Mouse (Mus musculus) spleen, adult 12 weeks (tissue): ENCODE data around the gene Ppargc1a.

ENCODE experiments used
- DNase-seq: peaks from one replicate; pipeline ENCODE4 v3.0.0; 2022; ENCODE audit warnings: low spot score

The Ppargc1a gene

GRCm38 (mm10) chr5:51504654-51505053 is 62.9 kb downstream of the Ppargc1a start:
- DNase-seq: no peak

DNA sequence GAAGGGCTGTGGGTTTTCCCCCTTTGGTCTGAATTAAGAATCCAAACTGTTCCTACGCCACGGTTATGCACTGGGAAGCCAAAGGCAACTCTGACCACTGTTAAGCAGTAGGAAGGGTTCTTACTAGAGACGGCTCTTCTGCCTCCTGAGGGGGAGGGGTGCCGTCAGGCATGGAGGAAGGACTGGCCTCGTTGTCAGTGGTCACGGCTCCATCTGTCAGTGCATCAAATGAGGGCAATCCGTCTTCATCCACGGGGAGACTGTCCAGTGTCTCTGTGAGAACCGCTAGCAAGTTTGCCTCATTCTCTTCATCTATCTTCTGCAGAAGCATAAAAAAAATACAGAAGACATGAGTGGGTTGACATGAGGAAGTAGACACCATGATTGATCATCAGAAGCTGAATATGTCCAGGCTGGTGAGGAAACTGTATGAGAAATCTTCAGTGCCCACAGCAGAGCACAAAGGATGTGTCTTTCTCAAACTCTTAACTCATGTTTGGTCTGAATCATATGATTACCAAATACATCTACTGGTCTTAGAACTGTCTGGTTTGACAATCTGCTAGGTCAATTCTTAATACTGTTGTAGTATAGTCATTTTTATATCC is 69.5 kb downstream of the Ppargc1a start:
- no peak for DNase-seq

DNA sequence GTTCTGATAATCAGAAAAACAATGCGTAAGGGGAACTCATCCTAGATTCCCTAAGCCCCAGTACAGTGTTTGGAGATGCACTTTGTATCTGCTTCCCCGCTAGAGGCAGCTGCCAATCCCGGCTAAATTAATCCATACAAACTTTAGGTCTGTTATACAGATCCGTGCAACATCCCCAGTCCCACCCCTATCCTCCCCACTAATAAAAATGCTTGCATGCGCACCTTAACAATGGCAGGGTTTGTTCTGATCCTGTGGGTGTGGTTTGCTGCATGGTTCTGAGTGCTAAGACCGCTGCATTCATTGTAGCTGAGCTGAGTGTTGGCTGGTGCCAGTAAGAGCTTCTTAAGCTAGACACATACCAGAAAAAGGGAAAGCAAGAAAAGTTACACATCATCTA is 72.1 kb downstream of the Ppargc1a start:
- no peak for DNase-seq

GRCm38 (mm10) chr5:51494358-51494876 is 73.1 kb downstream of the Ppargc1a start:
- DNase-seq: no peak

DNA sequence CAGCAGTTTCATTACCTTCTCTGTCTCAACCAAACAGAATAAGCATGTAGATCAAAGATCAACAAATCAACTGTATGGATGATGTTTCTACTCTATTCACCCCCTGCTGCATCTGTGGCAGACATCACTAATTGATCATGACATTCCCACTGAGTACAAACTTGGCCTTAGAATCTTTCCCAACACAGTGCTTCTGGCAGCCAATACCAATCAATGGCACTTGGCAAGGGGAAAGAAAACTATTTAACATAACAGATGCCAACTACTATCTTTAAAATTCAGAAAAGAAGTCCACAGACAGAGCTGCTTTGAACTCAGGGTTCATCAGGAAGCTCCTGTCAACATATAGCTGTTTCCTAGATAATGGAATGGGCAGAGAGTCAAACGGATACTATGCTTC is 83.8 kb downstream of the Ppargc1a start:
- DNase-seq: no peak

- no peak for DNase-seq
Measured at GRCm38 (mm10) chr5:51479859-51480258, 87.7 kb downstream of the Ppargc1a start.

DNA sequence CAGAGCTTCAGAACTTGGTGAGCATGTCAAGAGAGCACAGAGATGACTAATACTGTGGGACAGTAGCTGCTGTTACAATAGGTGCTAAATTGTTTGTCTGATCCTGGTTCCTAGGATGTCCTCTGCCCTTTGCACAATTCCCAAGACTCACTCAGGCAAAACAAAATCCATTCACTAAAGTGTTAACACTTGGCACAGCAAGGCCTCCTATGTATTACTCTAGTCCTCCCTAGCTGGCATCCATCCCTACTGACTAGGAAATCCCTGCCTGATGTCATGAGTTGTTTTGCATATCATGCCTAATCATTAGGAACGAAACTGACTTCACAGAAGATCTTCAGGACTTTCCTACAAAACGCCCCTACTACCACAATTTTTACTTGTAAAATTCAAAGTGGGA is 88.1 kb downstream of the Ppargc1a start:
- no peak for DNase-seq

- no peak for DNase-seq
Measured at GRCm38 (mm10) chr5:51478319-51478994, 89.1 kb downstream of the Ppargc1a start.

GRCm38 (mm10) chr5:51477140-51477539 is 90.4 kb downstream of the Ppargc1a start:
- no peak for DNase-seq

DNA sequence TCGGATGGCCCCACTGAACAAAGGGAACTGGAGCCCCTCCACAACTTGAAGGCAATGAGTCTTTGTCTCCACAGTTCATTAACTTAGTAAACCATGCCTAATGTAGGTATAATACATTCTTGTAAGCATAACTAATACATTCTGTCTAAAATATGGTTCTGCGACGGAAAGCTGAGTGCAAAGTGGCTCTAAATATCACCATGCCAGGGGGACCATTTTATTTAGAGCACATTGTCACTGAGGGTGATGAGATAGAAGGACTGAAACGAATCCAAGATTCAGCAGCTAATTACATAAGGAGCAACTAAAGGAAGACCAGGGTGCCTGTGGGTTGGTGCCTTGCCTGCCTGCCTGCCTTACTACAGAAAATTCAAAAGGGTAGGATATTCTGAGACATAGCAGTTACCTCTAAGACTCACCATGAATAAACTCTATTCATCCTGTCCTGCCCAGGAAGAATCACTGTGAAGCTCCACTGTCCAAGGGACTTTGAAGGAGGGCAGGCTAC is 92.4 kb downstream of the Ppargc1a start:
- no peak for DNase-seq

DNA sequence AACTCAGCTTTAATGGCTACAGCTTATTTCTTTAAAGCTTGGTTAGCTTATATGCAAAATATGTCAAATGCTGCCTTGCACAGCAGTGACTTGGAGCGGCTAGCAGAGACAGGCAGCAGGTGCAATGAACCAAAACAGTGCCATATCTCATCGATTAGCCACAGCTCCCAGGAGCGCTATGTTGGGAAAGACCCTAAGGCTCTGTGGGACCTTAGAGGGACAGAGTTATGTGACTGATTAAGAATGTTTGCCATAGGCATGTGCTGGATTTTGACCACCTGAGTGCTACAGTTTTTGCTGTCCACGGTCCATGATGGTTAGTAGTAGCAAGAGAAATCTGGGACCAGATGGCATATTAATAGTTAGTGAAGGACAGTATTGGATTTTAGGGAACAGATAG is 95.9 kb downstream of the Ppargc1a start:
- DNase-seq: no peak

DNA sequence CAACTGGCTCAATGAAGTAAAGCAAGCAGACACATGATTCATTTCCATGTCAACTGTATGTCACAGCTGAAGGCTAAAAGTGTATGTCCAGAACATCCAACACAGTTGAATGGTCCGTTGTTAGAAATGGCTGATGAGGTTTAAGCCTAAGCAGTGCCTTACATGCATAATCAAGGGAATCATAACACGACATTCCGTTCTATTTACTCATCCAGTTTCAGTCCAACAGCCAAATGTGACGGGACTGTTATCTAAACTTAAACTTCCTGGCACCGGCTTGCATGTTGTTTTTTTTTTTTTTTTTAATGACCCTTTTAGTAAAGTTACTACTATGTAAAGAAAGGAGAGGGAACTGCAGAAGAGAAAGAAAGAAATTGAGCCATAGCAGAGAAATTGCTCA is 101.5 kb downstream of the Ppargc1a start:
- no peak for DNase-seq

GRCm38 (mm10) chr5:51452033-51452432 is 115.5 kb downstream of the Ppargc1a start:
- DNase-seq: no peak

GRCm38 (mm10) chr5:51447631-51448030 is 119.9 kb downstream of the Ppargc1a start:
- DNase-seq: no peak

- no peak for DNase-seq
Measured at GRCm38 (mm10) chr5:51446299-51447090, 121.0 kb downstream of the Ppargc1a start.

DNA sequence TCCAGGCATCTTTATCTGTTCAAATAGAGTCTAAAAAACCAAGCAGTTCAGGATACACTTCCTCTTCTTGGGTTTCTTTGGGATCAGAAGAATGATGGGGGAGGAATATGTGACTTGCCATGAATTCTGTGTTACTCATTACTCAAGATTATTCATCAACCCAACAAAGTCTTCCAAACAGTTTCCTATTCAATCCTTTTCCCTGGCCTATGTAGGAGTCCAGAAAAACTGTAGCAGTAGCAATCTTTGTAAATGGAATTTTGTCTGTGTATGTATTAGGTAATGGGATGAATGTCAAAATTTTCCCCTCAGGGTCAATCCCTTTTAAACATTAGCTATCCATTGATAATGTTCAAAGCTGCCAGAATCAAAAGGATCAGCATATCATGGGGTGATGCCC is 121.8 kb downstream of the Ppargc1a start:
- no peak for DNase-seq

- DNase-seq: no peak
Measured at GRCm38 (mm10) chr5:51439773-51440172, 127.8 kb downstream of the Ppargc1a start.

DNA sequence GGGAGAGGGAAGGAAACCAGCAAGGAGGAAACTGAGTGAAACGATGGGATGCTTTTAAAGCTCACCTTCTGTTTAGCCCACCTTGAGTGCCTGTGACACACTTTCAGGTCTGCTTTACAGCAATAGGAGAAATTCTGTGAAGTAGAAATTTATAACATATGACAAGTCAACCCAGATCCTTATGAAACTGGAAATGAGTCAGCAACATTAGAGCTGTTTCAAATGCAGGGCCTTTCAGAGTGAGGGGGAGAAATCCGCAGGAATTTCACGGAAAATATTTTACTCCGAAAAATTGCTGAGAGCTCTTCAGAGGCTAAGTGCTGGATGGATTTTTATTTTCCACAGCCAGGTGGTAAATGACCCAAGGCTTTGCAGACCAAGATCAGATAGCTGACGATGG is 133.6 kb downstream of the Ppargc1a start:
- no peak for DNase-seq

GRCm38 (mm10) chr5:51432532-51432931 is 135.0 kb downstream of the Ppargc1a start:
- no peak for DNase-seq

DNA sequence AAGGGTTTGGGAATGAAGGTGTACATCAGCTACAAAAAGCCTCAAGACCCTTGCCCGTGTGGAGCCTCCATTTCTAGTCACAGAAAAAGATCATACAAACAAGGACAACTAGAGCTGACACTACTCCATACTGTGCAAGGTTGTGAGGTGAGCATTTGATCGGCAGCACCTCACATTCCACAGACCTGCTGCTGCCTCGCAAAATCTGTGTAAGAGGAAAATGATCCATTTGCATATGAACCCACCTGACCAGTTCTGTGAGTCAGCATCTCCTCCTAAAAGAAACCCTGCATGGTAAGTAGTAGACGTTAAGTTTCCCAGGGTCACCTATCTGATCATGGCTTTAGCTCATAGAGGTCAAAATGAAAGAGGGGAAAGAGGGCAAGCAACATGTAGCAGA is 135.5 kb downstream of the Ppargc1a start:
- DNase-seq: no peak

DNA sequence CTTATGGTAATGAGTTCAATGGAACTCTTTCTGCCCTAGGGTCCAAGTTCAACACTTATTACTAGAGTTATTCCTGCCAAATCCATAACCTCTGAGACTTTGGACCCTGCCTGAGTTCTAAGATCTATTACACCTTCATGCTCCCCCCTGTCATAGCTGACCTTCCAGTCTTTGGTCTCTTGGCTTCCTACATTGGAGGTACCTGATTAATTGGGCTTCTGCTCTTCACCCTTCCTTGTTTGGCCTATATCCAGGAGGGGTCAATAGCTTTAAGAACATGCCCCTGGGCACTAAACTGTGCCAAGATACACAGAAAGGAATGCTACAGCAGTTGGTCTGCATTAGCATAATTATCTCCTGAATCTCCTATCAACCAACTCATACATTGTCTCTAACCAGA is 141.1 kb downstream of the Ppargc1a start:
- no peak for DNase-seq

- DNase-seq: no peak
Measured at GRCm38 (mm10) chr5:51416377-51416776, 151.1 kb downstream of the Ppargc1a start.

DNA sequence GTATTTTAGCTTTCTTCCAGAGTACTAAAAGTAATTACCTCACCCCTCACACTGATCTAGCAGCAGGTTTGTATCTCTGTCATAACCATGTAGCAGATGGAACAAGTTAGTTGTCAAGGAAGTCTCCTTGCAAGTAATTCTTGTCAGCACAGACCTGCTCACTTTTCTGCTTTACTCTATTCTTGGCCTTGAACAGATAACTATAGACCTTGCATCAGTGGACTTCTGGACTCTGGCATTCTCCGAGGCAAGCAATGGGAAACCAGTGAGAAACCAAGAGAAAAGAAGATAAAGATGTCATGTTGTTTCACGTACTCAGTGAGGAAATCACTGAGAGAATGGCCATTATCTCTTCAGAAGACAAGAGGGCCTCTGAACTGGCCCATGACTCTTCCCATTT is 152.1 kb downstream of the Ppargc1a start:
- no peak for DNase-seq
